Mouse (Mus musculus) neural tube, embryonic 10.5 days (tissue): ENCODE data around the gene Hapln2.
A peak's percentile ranks its signal among the peaks of the same experiment; 100 is the strongest.

ENCODE experiments used
- DNase-seq: peaks from one replicate; pipeline ENCODE4 v3.0.0-alpha.2; 2017; ENCODE audit warnings: low spot score; ENCODE audit errors: extremely low spot score

The Hapln2 gene

DNA sequence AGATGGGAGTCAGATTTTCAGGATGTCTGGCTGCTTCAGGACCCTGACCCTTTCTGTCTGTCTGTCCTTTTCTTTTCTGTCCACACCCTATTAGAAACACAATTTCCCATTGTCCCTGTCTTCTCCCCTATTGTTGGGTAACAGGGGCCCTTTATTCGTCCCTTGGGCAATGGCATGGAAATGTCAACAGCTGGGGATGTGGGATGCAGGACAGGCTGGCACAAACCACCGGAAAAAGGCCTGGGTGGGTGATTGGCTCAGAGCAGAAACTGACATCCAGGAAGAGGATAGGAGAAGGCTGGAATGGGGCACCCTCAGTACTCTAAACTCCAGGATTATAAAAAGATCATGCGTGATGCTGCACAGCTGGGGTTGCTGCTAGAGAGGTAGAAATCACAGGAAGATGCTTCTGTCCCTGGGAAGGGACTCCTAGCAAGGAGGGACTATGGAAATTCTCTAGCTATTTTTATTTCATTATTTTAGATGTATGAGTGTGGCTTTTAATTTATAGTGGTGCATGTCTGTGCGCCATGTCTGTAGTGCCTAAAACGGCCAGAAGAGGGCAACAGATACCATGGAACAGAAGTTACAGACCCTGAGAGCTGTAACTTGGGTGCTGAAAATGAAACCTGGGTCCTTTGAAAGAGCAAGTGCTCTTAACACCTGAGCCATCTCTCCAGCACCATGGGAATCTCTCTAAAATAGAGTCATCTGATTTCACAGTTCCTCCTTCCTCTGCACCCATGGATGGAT, at the start of gene Hapln2:
Gene Hapln2 (minus strand): TSS at position 150 of the 753 bp plus-strand sequence.
- DNase-seq = no peak

DNA sequence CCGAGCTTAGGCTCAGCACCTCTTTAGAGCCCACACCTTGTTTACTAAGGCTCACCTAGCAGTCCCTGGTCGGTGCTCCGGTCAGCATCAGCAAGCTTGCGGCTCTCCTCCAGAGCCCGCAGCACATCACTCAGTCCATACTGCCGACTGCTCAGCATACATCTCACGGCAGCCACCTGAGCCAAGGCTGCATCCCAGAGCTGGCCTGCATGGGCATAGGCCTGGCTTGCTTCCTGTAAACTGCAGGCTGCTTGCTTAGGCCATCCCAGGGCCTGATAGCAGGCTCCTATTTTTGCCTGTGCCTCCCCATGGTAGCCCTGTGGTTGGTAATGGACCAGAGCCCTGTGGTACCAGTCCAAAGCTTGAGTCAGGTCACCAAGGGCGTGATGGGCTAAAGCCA, 47.4 kb upstream of the Hapln2 start:
- DNase-seq = no peak

GRCm38 (mm10) chr3:88074351-88074750, 47.0 kb upstream of the Hapln2 start:
- no peak for DNase-seq

DNA sequence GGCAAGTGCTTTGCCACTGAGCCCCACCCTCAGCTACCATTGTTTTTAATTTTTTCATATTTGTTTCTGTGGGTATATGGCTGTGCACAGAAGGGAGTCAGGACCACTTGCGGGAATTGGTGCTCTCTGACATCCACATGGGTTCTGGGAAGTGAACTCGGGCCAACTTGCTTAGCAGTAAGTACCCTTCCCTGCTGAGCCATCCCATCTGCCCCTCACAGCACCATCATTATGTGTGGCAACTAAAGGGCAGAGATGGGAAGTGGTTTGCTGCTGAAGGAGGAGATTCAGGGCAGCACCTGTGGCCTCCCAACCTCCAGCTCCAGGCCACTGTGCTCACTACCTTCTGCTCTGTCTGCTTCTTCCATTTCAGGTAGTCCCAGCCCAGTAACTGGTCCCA, 46.2 kb upstream of the Hapln2 start:
- no peak for DNase-seq

- peak; percentile 92 for DNase-seq
Measured at GRCm38 (mm10) chr3:88071783-88072182, 44.4 kb upstream of the Hapln2 start.

- DNase-seq = no peak
Measured at GRCm38 (mm10) chr3:88068386-88068785, 41.0 kb upstream of the Hapln2 start.

DNA sequence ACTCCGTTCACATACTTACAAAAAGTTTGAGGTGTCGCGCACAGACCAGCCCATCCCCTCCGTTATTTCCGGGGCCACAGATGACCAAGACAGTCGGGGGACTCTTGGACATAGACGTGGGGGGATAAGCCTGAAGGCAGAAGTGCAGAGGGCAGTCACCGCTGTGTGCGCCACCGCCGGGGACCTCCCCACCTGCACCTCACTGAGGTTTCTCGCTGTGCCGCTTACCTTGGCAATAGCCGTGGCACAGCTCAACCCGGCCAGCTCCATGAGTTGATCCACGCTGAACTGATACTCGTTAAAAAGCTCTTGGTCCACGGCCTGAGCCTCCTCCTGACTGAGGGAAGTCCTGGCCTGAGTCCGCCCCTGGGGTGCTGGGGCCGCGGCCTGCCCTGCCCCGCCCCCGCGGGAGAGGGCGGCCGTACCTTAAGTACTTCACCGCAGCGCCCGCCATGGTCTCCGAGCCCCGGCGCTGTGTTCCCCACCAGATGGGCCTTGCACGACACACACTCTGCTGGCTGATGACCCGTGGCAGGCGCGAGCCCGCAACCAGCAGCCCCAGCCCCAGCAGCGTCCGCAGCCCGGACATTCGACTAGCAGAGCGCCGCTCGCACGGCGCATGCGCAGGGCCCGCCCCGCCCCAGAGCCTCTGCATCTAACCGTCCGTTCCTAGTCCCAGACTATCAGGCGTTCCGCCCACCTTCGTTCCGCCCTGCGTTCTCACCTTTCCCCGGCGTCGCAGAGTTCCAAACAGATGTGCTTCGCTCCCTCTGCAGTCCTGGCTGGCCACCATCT, 30.7 kb upstream of the Hapln2 start, which contains the start of gene Naxe:
Gene Naxe (minus strand): TSS at position 594 of the 795 bp plus-strand sequence.
- DNase-seq = peak; percentile 92

DNA sequence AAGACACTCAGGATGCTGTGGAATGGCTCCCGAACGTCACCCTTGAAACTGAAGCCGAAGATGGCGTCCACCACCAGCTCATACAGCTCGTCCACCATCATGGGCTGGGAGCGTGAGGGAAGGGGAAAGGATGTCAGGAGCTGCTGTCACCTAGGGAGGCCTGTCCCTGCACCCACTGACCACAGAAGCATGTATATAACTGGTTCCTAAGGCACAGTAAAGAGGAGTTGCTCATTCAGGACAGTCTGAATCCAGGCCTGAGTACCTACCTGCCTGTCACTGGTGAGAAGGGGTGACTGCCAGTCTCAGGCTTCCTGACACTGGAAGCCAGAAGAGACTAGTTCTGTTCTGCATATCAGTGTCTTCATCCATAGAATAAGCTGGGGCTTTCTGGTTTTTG, 29.6 kb upstream of the Hapln2 start:
- no peak for DNase-seq

DNA sequence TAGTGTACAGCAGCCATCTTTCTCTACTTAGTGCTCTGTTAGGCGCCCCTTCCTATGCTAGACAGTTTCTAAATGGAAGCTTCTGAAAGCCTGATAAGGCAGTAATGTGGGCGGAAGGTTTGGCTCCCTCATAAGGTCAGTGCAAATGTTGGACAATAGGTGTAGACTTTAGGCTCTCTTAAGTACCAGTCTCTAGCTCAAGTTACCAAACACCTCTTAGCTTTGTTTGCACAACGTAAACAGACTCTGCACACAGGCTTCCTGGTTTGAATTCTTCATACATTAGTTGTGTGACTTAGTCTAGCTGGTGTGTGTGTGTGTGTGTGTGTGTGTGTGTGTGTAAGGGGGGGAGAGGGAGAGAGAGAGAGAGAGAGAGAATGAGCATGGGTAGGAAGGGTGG, 22.1 kb upstream of the Hapln2 start:
- DNase-seq = no peak

DNA sequence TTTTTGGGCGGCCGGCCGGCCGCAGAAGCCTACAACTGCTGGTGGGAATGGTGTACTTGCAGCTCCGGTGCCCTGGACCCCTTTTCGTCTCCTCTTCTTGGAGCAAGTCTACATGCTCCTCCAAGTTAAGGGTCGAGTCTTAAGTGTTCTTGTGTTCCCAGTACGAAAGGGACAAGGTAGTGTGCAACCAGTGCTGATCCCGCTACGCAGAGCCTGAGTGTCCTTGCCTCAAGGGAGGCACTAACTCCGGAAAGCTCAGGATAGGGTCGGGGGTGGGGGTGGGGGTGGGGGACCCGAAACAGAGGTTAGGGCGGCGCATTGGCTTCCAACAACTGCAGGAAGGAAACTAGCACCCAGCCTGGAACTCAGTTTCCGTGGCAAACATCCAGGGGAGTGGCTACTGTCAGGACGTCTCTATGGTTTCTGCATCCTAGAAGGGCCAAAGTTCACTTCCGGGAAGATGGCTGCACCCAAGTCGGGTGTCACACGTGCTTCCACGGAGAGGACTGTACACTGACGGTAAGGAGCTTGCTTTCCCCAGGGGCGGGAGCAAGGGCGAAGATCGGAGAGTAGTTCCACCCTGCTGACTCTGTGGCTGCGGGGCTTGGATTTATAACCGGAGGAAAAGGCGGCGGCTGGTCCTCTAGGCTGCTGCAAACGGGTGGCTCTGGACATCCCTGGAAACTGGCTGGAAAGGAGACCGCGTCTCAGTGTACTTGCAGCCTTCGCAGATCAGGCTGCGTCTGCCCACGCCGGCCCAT, 15.5 kb upstream of the Hapln2 start, which contains the start of gene Gpatch4:
Gene Gpatch4 (plus strand): TSS at position 448 of the 761 bp plus-strand sequence.
- DNase-seq = peak; percentile 88

DNA sequence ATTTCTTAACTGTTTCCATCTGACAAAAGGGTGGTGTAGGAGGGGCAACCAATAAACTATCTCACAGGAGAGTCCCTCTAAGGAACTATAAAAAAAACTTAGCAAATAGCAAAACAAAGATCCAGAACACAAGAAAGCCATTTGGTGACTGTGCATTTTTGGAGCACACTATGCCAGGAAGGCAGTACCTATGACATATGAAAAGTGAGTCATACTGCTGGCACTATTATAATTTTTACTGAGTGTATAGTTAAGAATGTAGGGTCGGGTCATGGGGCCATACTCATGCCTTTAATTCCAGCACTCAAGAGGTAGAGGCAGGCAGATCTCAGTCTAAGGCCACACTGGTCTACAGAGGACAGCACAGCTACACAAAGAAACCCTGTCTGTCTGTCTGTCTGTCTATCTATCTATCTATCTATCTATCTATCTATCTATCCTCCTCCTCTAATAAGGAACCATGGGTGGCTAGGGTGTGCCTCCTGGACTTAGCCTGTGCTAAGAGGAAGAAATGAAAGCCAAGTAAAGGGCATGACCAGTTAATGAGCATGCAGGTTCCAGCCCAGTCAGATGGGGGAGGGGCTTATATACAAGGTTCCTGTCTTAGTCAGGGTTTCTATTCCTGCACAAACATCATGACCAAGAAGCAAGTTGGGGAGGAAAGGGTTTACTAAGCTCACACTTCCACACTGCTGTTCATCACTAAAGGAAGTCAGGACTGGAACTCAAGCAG, 8.3 kb upstream of the Hapln2 start:
- no peak for DNase-seq

DNA sequence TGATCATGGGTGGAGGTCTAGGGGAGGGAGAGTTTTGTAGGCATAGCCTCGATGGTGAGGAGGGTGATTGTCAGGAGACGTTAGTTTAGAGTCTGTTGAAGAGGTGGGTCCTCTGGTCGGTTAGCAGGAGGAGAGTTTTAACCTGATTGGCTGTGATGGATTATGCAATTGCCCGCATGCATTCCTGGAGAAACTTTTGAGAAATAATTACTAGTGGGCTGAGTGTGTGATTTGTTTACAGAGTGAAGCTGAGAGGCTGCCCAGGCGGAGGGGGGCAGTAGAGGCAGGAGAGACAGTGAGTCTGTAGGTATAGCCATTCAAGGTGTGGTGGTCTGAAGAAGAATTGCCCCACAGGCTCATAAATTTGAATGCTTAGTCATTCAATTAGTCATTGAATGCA, 6.1 kb upstream of the Hapln2 start:
- DNase-seq = no peak

- DNase-seq = no peak
Measured at GRCm38 (mm10) chr3:88030608-88031395, 3.4 kb upstream of the Hapln2 start.

DNA sequence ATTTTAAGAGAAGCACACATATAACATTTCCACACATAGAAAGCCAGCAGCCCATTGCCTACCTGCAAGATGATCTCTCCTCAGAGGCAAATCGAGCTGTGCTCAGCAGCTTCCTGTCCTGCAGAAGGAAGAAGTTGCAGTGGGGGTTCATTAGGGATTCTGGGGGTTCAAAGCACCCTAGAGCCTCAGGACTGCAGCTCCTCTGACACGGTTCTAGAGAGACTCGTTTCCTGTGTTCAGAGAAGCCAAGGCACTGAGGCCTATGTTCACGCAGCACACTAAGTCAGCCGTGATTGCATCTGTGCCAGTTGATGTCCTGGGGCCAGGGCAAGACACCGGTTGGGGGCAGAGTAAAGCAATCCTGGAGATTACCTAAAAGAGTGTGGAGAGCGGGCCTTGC, 560 bp downstream of the Hapln2 start:
- DNase-seq = no peak

DNA sequence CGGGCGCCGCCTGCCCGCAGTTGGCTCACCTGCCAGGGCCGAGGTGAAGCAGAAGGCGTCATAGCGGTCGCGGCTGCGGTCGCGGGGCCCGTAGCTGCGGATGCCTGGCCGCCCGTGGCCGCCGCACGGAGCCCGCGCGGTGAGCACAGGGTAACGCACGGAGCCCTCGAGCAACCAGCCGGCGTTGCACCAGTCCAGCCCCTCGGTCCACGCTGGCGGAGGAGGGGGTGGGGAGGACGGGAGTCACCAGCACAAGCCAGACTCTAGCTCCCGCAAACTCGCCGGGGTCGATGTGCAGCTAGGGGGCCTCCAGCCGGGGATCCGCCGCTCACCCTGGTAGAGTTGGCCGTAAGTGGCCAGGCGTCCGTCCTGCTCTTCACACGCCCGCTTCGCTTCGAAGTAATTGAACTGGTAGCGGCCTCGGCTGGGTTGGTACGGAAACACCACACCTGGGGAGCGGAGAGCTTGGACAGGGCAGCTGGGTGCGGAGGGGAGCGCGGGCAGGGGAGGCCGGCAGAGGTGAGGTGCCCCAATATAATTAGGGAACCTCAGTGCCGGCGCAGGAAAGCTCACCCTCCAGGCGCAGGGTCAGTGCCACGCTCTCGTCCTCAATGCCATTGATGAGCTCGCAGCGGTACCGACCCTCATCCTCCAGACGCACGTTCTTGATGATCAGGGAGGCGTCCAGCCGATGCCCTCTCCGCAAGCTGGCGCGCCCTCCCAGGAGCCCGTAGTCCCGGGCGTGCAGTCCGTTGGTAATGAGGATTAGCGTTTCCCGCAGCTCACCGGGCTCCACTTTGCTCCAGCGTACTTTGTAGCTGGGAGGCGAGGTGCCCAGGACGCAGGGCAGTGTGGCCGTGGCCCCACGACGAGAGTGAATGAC, 4.0 kb downstream of the Hapln2 start:
- no peak for DNase-seq

GRCm38 (mm10) chr3:88022322-88023191, 4.8 kb downstream of the Hapln2 start:
- peak; percentile 94 for DNase-seq

GRCm38 (mm10) chr3:88010634-88011265, 16.6 kb downstream of the Hapln2 start:
- DNase-seq = no peak
